Mouse (Mus musculus): ENCODE data around the gene Calm4.
"Not testable (repeated sequence)": the region's sequence is repeated elsewhere in the genome, so short reads cannot be mapped to it uniquely, and the experiment has no call there.

Calm4 gene

GRCm38 (mm10) chr13:3837312-3837807 is at the start of gene Calm4:
Gene Calm4, plus strand, starts transcription at chr13:3837757.
- not testable (repeated sequence) for DNase-seq

DNA sequence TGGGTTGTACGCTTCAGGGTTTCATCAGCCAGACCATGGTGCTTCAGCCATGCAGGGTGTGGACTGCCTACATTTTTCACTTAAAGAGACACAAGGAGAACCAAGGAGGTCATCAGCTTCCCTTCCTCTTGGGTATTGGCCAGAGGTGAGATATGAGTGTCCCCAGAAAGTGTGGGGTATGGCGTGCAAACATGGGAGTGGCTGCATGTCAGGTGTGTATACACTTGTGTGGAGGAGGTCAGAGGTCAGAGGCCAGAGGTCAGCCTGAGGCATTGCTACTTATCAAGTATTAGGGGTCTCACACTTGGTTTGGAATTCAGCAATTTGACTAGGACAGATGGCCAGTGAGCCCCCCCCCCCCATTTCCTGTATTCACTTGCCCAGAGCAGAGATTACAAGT is 49.0 kb upstream of the Calm4 start:
- no peak for DNase-seq

DNA sequence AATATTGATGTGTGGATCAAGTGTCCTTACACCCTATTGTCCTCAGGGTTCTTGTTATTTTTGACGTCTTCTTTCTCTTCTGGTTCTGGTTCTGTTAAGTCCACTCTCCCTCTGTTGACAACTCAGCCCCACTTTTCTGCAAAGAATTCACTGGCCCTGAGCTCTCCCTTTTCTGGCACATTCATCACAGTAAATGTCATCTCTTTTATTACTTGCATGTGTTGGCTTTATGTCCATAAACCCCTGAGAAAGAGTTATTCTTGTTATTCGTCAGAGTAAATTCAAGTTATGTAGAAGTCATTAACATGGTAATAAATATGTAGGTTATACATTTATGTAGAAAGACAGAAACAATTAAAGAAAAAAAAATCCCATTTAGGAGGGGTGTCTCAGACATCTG is 48.0 kb upstream of the Calm4 start:
- DNase-seq: no peak

- no peak for DNase-seq
Observed at GRCm38 (mm10) chr13:3796649-3797048, 40.9 kb upstream of the Calm4 start.

GRCm38 (mm10) chr13:3798751-3799150 is 38.8 kb upstream of the Calm4 start:
- no peak for DNase-seq

DNA sequence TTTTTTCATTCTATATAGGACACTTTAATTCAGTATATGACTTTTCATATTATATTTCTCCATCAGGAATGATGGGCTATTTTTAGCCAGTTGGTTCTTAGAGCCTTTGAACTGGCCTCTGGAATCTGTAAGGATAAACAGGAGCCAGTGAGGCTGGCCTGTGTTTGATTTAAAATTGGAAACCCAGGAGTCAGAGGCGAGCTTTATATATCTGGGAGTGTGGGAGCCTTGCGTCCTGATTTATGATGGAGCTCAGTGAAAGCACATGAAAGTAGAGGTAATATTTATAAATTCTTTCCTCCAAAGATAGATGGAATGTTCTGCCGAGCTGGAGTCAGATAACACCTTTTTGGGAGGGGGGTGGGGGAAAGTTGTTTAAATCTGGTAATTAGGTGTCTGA is 38.2 kb upstream of the Calm4 start:
- no peak for DNase-seq

DNA sequence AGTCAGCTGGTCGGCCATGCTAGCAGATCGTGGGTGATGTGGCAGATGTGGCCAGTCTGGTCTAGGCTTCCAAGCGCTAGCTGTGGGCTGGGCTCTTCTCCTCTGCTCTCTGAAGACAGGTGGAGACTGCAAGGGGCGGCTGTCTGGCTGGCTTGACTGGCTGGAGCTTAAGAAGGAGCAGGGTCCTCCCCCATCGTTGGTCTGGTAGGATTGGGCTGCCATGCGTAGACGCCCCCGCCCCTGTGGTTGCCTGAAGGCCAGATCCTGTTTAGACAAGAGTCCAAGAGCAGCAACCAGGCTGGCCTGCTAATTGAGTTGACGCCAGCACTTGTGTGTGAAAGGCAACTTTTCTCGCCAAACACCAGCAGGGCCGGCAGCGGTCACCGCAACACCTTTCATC is 33.4 kb upstream of the Calm4 start, which contains the start of gene Calml3:
TSS of gene Calml3 (minus strand) at position 131 of the 400 bp plus-strand sequence.
- DNase-seq: no peak

DNA sequence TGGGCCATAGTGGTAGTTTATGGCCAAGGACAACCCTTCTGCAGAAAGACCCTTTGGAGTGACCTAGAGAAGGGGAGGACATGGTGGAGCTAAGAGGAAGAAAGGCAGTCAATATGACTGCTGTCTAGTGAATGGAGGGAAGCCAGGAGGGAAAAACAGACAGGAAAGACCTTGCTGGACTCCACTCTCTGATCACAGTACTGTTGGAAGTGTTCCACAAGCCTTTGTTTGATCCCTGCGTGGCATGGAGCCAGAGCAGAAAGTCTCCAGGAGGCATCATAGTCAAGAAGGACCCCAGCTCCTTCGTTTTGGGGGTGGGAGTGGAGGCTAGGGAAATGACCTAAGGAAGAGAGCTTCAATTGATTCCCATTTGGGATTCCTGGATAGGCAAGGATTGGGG is 32.4 kb upstream of the Calm4 start:
- no peak for DNase-seq

DNA sequence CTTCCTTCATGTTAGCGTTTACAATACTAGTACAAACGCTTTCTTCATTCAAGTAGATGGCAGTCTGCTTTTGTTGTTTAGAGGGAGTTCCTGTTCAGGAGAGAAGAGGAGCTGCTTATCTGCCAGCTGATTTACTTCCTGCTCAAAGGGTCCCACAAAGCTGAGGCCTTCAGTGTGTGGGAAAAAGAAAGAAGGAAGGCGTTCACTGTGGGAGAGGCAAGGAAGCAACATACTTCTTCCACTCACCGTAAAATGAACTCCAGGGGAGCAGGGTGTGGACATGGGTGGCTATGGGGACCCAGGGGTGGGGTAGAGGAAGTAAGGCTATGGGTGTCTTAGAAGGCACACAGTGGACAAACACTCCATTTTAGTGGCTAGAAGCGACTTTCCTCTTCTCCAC is 31.9 kb upstream of the Calm4 start:
- DNase-seq: no peak

DNA sequence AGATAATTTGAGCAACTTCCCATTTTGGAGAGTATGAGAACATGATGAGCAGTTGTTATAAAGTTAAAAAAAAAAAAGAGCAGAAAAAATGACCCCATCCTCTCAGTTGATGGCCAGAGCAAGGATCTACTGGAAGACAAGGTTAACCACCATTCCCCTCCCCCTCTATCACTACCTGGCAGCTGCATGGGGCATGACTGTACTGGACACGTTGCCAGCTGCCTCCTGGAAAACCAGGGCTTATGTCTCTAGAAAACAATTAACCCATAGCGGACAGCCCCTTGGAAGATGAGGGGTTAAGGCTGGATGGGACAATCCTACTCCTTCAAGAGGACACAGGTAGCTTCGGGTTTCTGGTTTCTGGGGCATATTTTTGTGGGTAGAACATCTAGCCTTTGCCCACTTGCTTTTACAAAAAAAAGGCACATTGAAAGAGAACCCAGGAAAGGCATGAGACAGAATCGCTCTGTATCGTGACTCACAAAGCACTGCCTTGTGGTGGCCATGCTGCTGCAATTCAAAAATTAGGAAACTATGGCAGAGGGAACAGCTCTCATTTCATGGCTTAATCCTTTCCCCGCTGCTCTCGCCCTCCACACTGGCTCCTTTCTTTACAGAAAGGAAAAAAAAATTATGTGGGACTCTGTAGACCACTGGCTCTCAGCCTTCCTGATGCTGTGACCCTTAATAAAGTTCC is 30.3 kb upstream of the Calm4 start:
- DNase-seq: no peak

GRCm38 (mm10) chr13:3818012-3818739 is 19.4 kb upstream of the Calm4 start:
- DNase-seq: no peak

GRCm38 (mm10) chr13:3818740-3819076 is 18.8 kb upstream of the Calm4 start:
- no peak for DNase-seq

- DNase-seq: no peak
Observed at GRCm38 (mm10) chr13:3822105-3822504, 15.5 kb upstream of the Calm4 start.

GRCm38 (mm10) chr13:3825726-3826125 is 11.8 kb upstream of the Calm4 start:
- no peak for DNase-seq

GRCm38 (mm10) chr13:3831546-3831945 is 6.0 kb upstream of the Calm4 start:
- DNase-seq: no peak

GRCm38 (mm10) chr13:3831994-3832393 is 5.6 kb upstream of the Calm4 start:
- no peak for DNase-seq

DNA sequence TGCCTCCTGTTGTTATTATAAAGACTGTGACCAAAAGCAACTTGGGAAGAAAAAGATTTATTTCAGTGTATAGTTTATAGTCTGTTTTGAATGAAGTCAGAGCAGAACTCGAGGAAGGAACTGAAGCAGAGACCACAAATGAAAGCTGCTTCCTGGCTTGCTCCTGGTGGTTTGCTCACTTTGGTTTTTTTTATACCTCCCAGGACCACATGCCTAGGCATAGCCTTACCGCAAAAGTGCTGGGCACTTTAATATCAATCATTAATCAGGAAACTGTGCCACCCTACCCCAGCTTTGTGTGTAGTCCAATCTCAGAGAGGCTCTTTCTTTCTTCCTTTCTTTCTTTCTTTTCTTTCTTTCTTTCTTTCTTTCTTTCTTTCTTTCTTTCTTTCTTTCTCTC is 5.1 kb upstream of the Calm4 start:
- DNase-seq: no peak

DNA sequence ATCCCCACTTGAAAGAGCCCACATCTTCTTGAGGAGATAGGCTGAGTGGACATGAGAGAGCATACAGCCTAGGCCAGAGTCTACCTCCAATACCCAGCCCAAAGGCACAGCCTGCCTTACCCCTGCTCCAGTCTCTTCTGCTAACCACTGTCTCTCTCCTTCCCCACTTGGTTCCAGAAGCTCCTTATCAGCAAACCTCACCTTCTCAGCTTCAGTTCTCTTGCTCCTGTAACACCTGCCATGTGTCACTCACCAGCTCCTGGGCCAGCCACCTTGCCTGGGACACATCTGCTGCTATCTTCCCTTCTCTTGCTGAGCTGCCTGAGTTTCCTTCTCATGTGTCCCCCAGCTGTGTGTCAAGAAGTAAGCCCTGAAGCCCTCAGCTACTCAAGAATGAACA is 3.9 kb upstream of the Calm4 start:
- DNase-seq: not testable (repeated sequence)

- not testable (repeated sequence) for DNase-seq
Observed at GRCm38 (mm10) chr13:3840662-3841061, 3.1 kb downstream of the Calm4 start.

DNA sequence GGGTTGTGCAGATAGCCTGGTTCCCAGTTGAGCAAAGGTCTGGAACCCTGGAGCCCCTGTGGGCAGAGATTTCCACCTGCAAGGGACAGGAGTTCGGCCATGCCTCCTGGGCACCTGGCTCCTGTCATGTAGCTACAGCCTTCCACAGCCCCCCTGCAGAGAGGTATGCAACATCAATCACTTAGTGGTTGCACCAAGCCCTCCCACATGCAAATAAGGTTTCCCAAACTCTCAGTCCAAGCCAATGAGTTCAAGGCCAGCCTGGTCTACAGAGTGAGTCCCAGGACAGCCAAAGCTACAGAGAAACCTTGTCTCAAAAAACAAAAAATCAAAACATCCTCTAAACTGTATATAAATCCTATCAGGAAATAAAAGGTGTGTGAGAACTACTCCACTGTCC is 12.8 kb downstream of the Calm4 start:
- DNase-seq: no peak

DNA sequence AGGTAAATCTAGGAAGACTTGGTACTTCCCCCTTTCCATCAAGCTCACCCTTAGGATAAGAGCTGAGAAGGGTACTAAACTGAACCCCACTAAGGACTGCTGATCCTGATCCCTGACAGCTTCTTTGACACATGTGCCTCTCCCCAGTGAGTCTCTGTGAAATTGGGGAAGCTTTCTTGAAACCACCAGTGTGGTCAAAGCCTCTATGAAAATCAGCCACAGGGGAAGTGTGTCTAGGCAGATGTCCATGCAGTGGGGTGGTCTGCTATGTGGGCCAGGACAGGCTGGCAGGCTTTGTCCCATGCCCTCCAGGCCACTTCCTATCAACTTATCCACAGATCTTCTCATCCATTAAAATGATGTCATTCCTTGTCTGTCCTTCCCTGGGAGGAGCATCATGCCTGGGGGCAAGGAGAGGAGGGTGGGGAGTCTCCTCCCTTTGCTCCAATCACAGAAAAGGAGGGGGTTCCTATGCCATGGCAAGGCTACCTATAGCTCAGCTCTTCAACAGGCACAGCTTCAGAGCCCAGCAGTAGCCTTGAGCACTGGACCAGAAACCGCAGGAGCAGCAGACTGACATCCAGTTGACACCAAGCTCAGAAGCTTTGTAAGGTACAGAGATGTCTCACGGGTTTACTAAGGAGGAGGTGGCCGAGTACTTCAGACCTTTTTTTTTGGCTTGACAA is 16.2 kb downstream of the Calm4 start, which contains the start of gene Calm5:
TSS of gene Calm5 (plus strand) at position 526 of the 686 bp plus-strand sequence.
- DNase-seq: not testable (repeated sequence)

DNA sequence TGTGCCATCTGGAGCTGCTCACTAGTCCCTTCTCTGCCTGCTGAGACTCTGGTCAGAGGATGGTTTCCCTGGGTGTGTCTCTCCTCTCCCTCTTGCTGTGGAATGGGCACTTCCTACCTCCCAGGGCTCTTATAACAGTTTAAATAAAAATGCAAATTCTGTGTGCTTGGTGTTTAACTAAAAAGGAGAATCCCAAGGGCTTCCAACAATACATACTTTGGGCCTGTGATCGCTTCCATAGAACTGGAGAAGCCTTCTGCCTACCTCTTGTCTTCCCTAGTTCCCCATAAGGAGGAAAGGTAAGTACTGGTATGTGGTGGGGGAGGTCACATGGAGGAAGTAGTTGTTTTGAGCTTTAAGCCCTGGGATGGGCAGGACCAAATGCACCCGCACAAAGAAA is 17.3 kb downstream of the Calm4 start:
- DNase-seq: no peak

- no peak for DNase-seq
Observed at GRCm38 (mm10) chr13:3856252-3856651, 18.7 kb downstream of the Calm4 start.

DNA sequence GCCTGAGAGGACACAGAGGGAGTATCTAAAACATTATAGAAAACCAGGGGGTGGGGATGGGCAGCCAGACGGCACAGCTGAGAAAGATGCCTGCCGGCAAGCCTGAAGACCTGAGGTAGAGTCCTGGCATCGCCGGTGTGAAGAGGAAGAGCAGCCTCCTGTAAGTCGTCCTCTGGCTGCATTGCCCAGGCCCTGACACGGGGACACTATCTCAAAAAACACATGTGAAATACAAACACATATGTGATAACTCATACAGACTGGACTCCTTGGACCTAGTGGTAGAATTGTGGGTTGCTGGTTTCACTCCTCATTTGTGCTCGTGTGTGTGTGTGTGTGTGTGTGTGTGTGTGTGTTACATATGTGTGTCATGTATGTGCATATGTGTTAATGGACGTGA is 23.7 kb downstream of the Calm4 start:
- no peak for DNase-seq

All from right cerebral cortex, postnatal 4 days (tissue).